Comparison of ENCODE assay signal across 8 mouse cellular contexts in genomic region chr8:125910365-125911228, GRCm38 (mm10). TPM values are rescaled to one million over a fixed set of nuclear protein-coding genes. Genes with fewer than 3 reads are reported as not detected.
A peak's percentile ranks its signal among the peaks of the same experiment; 100 is the strongest.
DNase-seq lines count a peak whose midpoint lies in the region; ATAC-seq and TF ChIP-seq lines count a peak whose summit lies in the region.

Map3k21 (plus strand) TSS chr8:125910450.

- no peak for TF ChIP-seq EP300 in lung, postnatal 0 days (IDR thresholded peaks at IDR 0.05)

- peak; percentile 13 for DNase-seq in gastrocnemius, adult 18-20 months (ENCODE audit: low spot score)
- DNase-seq in gastrocnemius, postnatal 36 days, result no peak
- peak; percentile 50 to 53 for DNase-seq in adrenal gland, postnatal 36 days
- peak; percentile 52 for DNase-seq in lung, postnatal 0 days (ENCODE audit: low spot score)
- DNase-seq in testis, postnatal 10 days (ENCODE audit: low spot score), result peak; percentile 63
- DNase-seq in layer of hippocampus, adult 11-12 months (ENCODE audit: low spot score), result no peak

- intact Hi-C loops in gastrocnemius, postnatal 36 days (cut with DNase I), result no loop called here

- peak; percentile 63; the same call in 1 of the 2 replicates for ATAC-seq in forebrain, embryonic 13.5 days
- peak; percentile 71 for ATAC-seq in hindbrain, embryonic 16.5 days
- peak; percentile 47 for ATAC-seq in lung, postnatal 0 days

- H3K27me3 ChIP-seq in forebrain, embryonic 13.5 days, result peaks cover 70% of the 10 kb centered on the region
- H3K27me3 ChIP-seq in hindbrain, embryonic 16.5 days (replicated peaks; ENCODE audit: control insufficient read depth, insufficient read depth, low read length), result peaks cover 42% of the 10 kb centered on the region
- peaks cover 21% of the 10 kb centered on the region for H3K27me3 ChIP-seq in lung, postnatal 0 days (replicated peaks; ENCODE audit: insufficient read depth, low read length)

- H3K4me3 ChIP-seq in forebrain, embryonic 13.5 days, result peak within 1 kb of the TSS; percentile 51
- H3K4me3 ChIP-seq in hindbrain, embryonic 16.5 days (ENCODE audit: low read length), result peak within 1 kb of the TSS; percentile 67
- H3K4me3 ChIP-seq in lung, postnatal 0 days (ENCODE audit: low read depth, low read length), result peak within 1 kb of the TSS; percentile 47

- peak within 1 kb of the TSS; percentile 96 for H3K4me2 ChIP-seq in forebrain, embryonic 13.5 days
- H3K4me2 ChIP-seq in hindbrain, embryonic 16.5 days (ENCODE audit: low read length), result peak within 1 kb of the TSS; percentile 100
- peak within 1 kb of the TSS; percentile 82 for H3K4me2 ChIP-seq in lung, postnatal 0 days (replicated peaks; ENCODE audit: low read depth, low read length)

- no peak within 1 kb of the TSS for H3K27ac ChIP-seq in forebrain, embryonic 13.5 days
- H3K27ac ChIP-seq in hindbrain, embryonic 16.5 days (ENCODE audit: low read depth, low read length), result no peak within 1 kb of the TSS
- H3K27ac ChIP-seq in lung, postnatal 0 days (ENCODE audit: low read length), result peak within 1 kb of the TSS; percentile 64

- peak; percentile 23 for TF ChIP-seq CTCF in lung, postnatal 0 days (IDR thresholded peaks at IDR 0.05)

- peak within 1 kb of the TSS; percentile 53 for H3K9ac ChIP-seq in forebrain, embryonic 13.5 days
- H3K9ac ChIP-seq in hindbrain, embryonic 16.5 days (ENCODE audit: low read depth, low read length), result peak within 1 kb of the TSS; percentile 71
- peak within 1 kb of the TSS; percentile 16; the same call in 1 of the 2 replicates for H3K9ac ChIP-seq in lung, postnatal 0 days (replicated peaks; ENCODE audit: low read depth)

- H3K9me3 ChIP-seq in forebrain, embryonic 13.5 days (replicated peaks), result no peaks in the 10 kb centered on the region
- no peaks in the 10 kb centered on the region for H3K9me3 ChIP-seq in hindbrain, embryonic 16.5 days (ENCODE audit: control insufficient read depth, low read length)
- no peaks in the 10 kb centered on the region for H3K9me3 ChIP-seq in lung, postnatal 0 days (ENCODE audit: low read length)

- H3K4me1 ChIP-seq in forebrain, embryonic 13.5 days, result peaks cover 15% of the 10 kb centered on the region
- H3K4me1 ChIP-seq in hindbrain, embryonic 16.5 days (ENCODE audit: control insufficient read depth, insufficient read depth, low read depth, low read length), result peaks cover 12% of the 10 kb centered on the region
- 0 out of 2 replicates have a peak, but pooled peaks cover 3% of the 10 kb centered on the region for H3K4me1 ChIP-seq in lung, postnatal 0 days (ENCODE audit: insufficient read depth, low read depth, low read length)

- under 1% methylated on average over 77 of the region's 93 CpGs for WGBS in forebrain, embryonic 13.5 days
- WGBS in hindbrain, embryonic 16.5 days, result under 1% methylated on average over 88 of the region's 93 CpGs
- 2% methylated on average over 60 of the region's 93 CpGs for WGBS in lung, postnatal 0 days

- no peaks in the 10 kb centered on the region for H3K36me3 ChIP-seq in forebrain, embryonic 13.5 days (ENCODE audit: poor library complexity, severe bottlenecking)
- H3K36me3 ChIP-seq in hindbrain, embryonic 16.5 days (ENCODE audit: control insufficient read depth, insufficient read depth, low read length), result no peaks in the 10 kb centered on the region
- no peaks in the 10 kb centered on the region for H3K36me3 ChIP-seq in lung, postnatal 0 days (ENCODE audit: insufficient read depth, low read length)

RNA-seq across cellular contexts. Expression of gene Map3k21, which starts in this region (rescaled TPM):
- total RNA-seq in gastrocnemius, adult 18-20 months (2021), result under 1 TPM; 0.05 to 0.26 TPM
- total RNA-seq in gastrocnemius, postnatal 36 days (2021), result under 1 TPM in 1 of 2 experiments, not detected in 1; 0.05 TPM
- total RNA-seq in adrenal gland, postnatal 36 days (2021), result 1 to 10 TPM in 1 of 2 experiments, under 1 TPM in 1; 0.70 to 2.7 TPM
- polyA plus RNA-seq in forebrain, embryonic 13.5 days (2015; fragmentation: Nextera tagmentation; extraction: Ambion mirVana), result 0.08 and 0.10 TPM in 2 replicates
- 0.94 and 0.95 TPM in 2 replicates for polyA plus RNA-seq in hindbrain, embryonic 16.5 days (2015; fragmentation: Nextera tagmentation; extraction: Ambion mirVana)
- polyA plus RNA-seq in lung, postnatal 0 days (2015; fragmentation: Nextera tagmentation; extraction: Ambion mirVana), result 0.74 and 0.76 TPM in 2 replicates

Comparison
In these comparisons a context has a peak if more than half of its experiments do, and no peak if none do; other contexts are left out.
1. Peak in DNase-seq in gastrocnemius, adult 18-20 months; RNA of the gene not detected or under 1 TPM.
2. Peak in ATAC-seq, H3K4me3 ChIP-seq, H3K9ac ChIP-seq and H3K4me2 ChIP-seq in forebrain, embryonic 13.5 days; RNA of the gene not detected or under 1 TPM.
3. Peak in ATAC-seq, H3K4me3 ChIP-seq, H3K9ac ChIP-seq and H3K4me2 ChIP-seq in hindbrain, embryonic 16.5 days; RNA of the gene not detected or under 1 TPM.
4. Peak in DNase-seq, ATAC-seq, H3K4me3 ChIP-seq, H3K27ac ChIP-seq, H3K9ac ChIP-seq and H3K4me2 ChIP-seq in lung, postnatal 0 days; RNA of the gene not detected or under 1 TPM.
5. DNase-seq: peak in adrenal gland, postnatal 36 days (2 of 2) and testis, postnatal 10 days (single experiment); none in gastrocnemius, postnatal 36 days (0 of 2) and layer of hippocampus, adult 11-12 months (single experiment).
6. H3K9ac ChIP-seq: peak in every context shown above with its lines; median percentile 71 in hindbrain, embryonic 16.5 days; 53 in forebrain, embryonic 13.5 days; 16 in lung, postnatal 0 days.
7. Peak in every context shown above with its lines, with median percentiles within 50 percentile points of each other: ATAC-seq, H3K4me2 ChIP-seq and H3K4me3 ChIP-seq.